Mouse (Mus musculus): ENCODE data around the gene Chga. TPM values are rescaled to one million over a fixed set of nuclear protein-coding genes. Genes with fewer than 3 reads are reported as not detected.

Gene Chga
- polyA plus RNA-seq, 1 experiment from 2014 or later, result 92.7 TPM

DNA sequence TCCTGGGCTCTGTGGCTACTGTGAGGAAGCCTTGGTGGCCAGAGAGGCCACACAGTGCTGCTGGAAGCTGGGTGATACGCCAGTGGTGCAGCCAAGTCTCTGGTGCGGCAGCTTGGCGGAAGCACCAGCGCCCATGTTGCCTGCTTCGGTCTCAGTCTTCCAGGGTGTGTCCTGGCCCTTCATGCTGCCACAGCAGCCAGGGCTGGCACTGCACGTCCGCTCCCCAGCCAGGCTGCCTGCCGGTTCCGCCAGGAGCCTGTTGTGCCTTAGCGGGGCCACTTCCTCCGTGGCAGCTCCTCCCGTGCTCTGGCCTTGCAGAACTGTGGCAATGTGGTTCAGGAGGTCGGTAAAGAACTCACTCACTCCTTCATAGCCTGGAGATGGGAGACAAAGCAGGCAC lies 15.3 kb downstream of the Chga start:
- Histone ChIP-seq H3K4me1 (ENCODE audit: control insufficient read depth, insufficient read depth, low read length) (no peaks in the 10 kb centered on the region), H3K36me3 (ENCODE audit: control insufficient read depth, insufficient read depth, low read length) (peaks cover 9% of the 10 kb centered on the region; the same call in 1 of the 2 replicates), H3K27ac (replicated peaks; ENCODE audit: low read depth, low read length) (no peak overlapping the region), H3K9me3 (ENCODE audit: control insufficient read depth, low read length) (no peaks in the 10 kb centered on the region), H3K4me2 (ENCODE audit: low read length) (no peak overlapping the region), H3K9ac (replicated peaks; ENCODE audit: low read length) (no peak overlapping the region), H3K4me3 (replicated peaks; ENCODE audit: low read depth, low read length) (no peak overlapping the region), H3K27me3 (ENCODE audit: control insufficient read depth, insufficient read depth, low read length) (no peaks in the 10 kb centered on the region)
- no peak for DNase-seq
- WGBS, result 89% methylated on average over 13 of the region's 13 CpGs
- no peak for ATAC-seq (ENCODE audit: low FRiP score, low TSS enrichment)

DNA sequence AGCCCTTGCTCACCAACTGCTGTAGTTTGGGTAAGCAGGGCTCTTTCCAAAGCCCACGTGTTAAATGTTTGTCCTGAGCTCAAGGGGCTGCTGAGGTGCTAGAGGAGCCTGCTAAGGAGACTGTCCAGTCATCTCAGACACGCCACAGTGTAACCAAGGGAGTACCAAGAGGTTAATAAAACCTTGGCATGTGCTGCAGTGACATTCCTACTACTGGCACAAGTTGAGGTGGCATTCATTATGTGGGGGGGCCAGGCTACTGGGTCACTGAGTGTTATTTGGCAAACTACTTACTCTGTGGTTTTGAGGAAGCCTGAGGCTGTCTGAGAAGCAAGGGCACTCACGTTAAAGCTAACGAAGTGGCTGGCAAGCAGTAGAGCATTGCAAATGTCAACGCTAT lies 16.0 kb downstream of the Chga start:
- Histone ChIP-seq H3K9ac (replicated peaks; ENCODE audit: low read length) (no peak overlapping the region), H3K4me3 (replicated peaks; ENCODE audit: low read depth, low read length) (no peak overlapping the region), H3K36me3 (ENCODE audit: control insufficient read depth, insufficient read depth, low read length) (peaks cover 9% of the 10 kb centered on the region; the same call in 1 of the 2 replicates), H3K9me3 (ENCODE audit: control insufficient read depth, low read length) (no peaks in the 10 kb centered on the region), H3K27ac (replicated peaks; ENCODE audit: low read depth, low read length) (no peak overlapping the region), H3K4me2 (ENCODE audit: low read length) (no peak overlapping the region), H3K4me1 (ENCODE audit: control insufficient read depth, insufficient read depth, low read length) (no peaks in the 10 kb centered on the region), H3K27me3 (ENCODE audit: control insufficient read depth, insufficient read depth, low read length) (no peaks in the 10 kb centered on the region)
- ATAC-seq (ENCODE audit: low FRiP score, low TSS enrichment) (no peak), DNase-seq (no peak)
- WGBS, result 84% methylated on average over 5 of the region's 5 CpGs

- no peaks in the 10 kb centered on the region for H3K4me1 ChIP-seq (ENCODE audit: control insufficient read depth, insufficient read depth, low read length)
- no peak overlapping the region for H3K4me2 ChIP-seq (ENCODE audit: low read length)
- ATAC-seq (ENCODE audit: low FRiP score, low TSS enrichment), result no peak
- no peak overlapping the region for H3K27ac ChIP-seq (replicated peaks; ENCODE audit: low read depth, low read length)
- H3K36me3 ChIP-seq (ENCODE audit: control insufficient read depth, insufficient read depth, low read length), result peaks cover 9% of the 10 kb centered on the region; the same call in 1 of the 2 replicates
- DNase-seq, result no peak
- no peak overlapping the region for H3K9ac ChIP-seq (replicated peaks; ENCODE audit: low read length)
- H3K4me3 ChIP-seq (replicated peaks; ENCODE audit: low read depth, low read length), result no peak overlapping the region
- no peaks in the 10 kb centered on the region for H3K27me3 ChIP-seq (ENCODE audit: control insufficient read depth, insufficient read depth, low read length)
- WGBS, result 87% methylated on average over 9 of the region's 9 CpGs
- no peaks in the 10 kb centered on the region for H3K9me3 ChIP-seq (ENCODE audit: control insufficient read depth, low read length)
These were observed 16.9 kb downstream of the Chga start for GRCm38 (mm10) chr12:102571666-102572065.

DNA sequence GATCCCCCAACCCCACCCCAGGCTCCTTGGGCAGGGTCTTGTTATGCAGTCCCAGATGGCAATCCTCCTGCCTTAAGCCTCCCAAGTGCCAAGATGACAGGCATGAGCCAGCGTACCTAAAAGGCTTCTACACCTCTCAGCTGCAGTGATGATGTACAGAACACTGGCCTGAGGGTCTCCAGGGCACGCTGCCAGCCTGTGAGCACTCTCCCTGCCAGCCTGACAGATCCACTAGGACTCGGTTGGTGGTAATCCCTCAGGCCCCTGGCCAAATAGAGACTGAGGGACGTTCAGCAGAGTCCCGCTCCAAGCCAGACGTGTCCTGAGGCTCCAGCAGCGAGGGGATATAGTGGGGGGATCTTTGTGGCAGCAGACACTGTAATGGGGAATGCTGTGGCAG lies 18.3 kb downstream of the Chga start:
- H3K4me1 ChIP-seq (ENCODE audit: control insufficient read depth, insufficient read depth, low read length), result no peaks in the 10 kb centered on the region
- DNase-seq (peak; percentile 37), ATAC-seq (ENCODE audit: low FRiP score, low TSS enrichment) (no peak)
- H3K4me3 ChIP-seq (replicated peaks; ENCODE audit: low read depth, low read length), result no peak overlapping the region
- no peak overlapping the region for H3K9ac ChIP-seq (replicated peaks; ENCODE audit: low read length)
- no peaks in the 10 kb centered on the region for H3K9me3 ChIP-seq (ENCODE audit: control insufficient read depth, low read length)
- H3K36me3 ChIP-seq (ENCODE audit: control insufficient read depth, insufficient read depth, low read length), result peaks cover 9% of the 10 kb centered on the region; the same call in 1 of the 2 replicates
- H3K27me3 ChIP-seq (ENCODE audit: control insufficient read depth, insufficient read depth, low read length), result no peaks in the 10 kb centered on the region
- WGBS, result 59% methylated on average over 7 of the region's 7 CpGs
- H3K27ac ChIP-seq (replicated peaks; ENCODE audit: low read depth, low read length), result no peak overlapping the region
- H3K4me2 ChIP-seq (ENCODE audit: low read length), result no peak overlapping the region

DNA sequence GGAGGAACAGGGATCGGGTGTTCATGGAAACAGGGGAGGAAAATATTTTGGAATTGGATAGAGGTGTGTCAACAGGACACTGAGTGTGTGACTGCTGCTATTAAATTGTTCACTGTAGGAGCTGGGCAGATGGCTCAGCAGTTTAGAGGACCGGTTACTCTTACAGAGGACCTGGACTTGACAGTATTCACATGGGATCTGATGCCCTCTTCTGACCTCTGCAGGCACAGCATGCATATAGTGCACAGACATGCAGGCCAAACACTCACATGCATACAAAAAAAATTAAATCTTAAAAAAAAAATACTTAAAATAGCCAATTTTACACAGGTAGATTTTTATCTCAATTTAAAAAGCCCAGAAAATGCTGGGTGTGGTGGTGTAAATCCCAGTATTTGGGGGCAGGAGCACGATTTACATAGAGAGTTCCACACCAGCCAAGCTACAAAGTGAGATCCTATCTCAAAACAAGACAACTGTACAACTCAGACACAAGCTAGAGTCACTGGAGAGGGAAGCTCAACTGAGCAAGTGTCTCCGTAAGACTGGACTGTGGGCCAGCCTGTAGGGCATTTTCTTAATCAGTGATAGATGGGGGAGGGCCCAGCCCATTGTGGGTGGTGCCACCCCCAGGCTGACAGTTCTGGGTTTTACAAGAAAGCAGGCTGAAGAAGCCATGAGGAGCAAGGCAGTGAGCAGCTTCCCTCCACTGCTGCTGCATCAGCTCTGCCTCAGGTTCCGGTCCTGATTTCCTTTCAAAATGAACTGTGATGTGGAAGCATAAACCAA lies 21.0 kb downstream of the Chga start:
- no peak overlapping the region for H3K27ac ChIP-seq (replicated peaks; ENCODE audit: low read depth, low read length)
- H3K9ac ChIP-seq (replicated peaks; ENCODE audit: low read length), result no peak overlapping the region
- H3K9me3 ChIP-seq (ENCODE audit: control insufficient read depth, low read length), result no peaks in the 10 kb centered on the region
- peaks cover 3% of the 10 kb centered on the region; the same call in 1 of the 2 replicates for H3K36me3 ChIP-seq (ENCODE audit: control insufficient read depth, insufficient read depth, low read length)
- no peak for ATAC-seq (ENCODE audit: low FRiP score, low TSS enrichment)
- DNase-seq, result no peak
- no peak overlapping the region for H3K4me3 ChIP-seq (replicated peaks; ENCODE audit: low read depth, low read length)
- H3K27me3 ChIP-seq (ENCODE audit: control insufficient read depth, insufficient read depth, low read length), result no peaks in the 10 kb centered on the region
- WGBS, result 83% methylated on average over 5 of the region's 5 CpGs
- no peak overlapping the region for H3K4me2 ChIP-seq (ENCODE audit: low read length)
- no peaks in the 10 kb centered on the region for H3K4me1 ChIP-seq (ENCODE audit: control insufficient read depth, insufficient read depth, low read length)

GRCm38 (mm10) chr12:102576659-102577398 lies 22.1 kb downstream of the Chga start:
- no peaks in the 10 kb centered on the region for H3K27me3 ChIP-seq (ENCODE audit: control insufficient read depth, insufficient read depth, low read length)
- no peak overlapping the region for H3K27ac ChIP-seq (replicated peaks; ENCODE audit: low read depth, low read length)
- H3K9me3 ChIP-seq (ENCODE audit: control insufficient read depth, low read length), result no peaks in the 10 kb centered on the region
- no peaks in the 10 kb centered on the region for H3K4me1 ChIP-seq (ENCODE audit: control insufficient read depth, insufficient read depth, low read length)
- no peak overlapping the region for H3K4me3 ChIP-seq (replicated peaks; ENCODE audit: low read depth, low read length)
- 91% methylated on average over 10 of the region's 10 CpGs for WGBS
- DNase-seq (no peak), ATAC-seq (ENCODE audit: low FRiP score, low TSS enrichment) (no peak)
- no peak overlapping the region for H3K4me2 ChIP-seq (ENCODE audit: low read length)
- no peak overlapping the region for H3K9ac ChIP-seq (replicated peaks; ENCODE audit: low read length)
- H3K36me3 ChIP-seq (ENCODE audit: control insufficient read depth, insufficient read depth, low read length), result peaks cover 3% of the 10 kb centered on the region; the same call in 1 of the 2 replicates

DNA sequence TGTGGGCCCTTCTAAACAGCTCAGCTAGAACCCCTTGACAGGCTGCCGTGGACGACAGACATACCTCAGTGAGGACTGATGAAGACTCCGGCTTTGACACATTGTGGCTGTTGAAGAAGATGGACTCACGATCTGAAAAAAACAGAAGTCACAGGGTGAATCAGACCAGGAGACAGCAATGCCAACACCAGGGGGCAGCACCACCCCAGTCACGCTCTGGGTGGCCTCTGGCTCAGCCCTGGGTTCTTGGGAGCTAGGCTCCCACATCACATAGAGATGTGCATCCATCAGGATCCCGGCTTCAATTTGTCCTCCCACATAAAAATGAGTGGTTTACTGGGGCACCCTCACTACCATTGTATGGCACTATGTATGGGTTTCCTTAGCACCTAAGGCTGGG lies 24.3 kb downstream of the Chga start:
- no peaks in the 10 kb centered on the region for H3K4me1 ChIP-seq (ENCODE audit: control insufficient read depth, insufficient read depth, low read length)

GRCm38 (mm10) chr12:102581579-102582196 lies 26.9 kb downstream of the Chga start:
- Histone ChIP-seq H3K9me3 (ENCODE audit: control insufficient read depth, low read length) (no peaks in the 10 kb centered on the region), H3K36me3 (ENCODE audit: control insufficient read depth, insufficient read depth, low read length) (peaks cover 3% of the 10 kb centered on the region; the same call in 1 of the 2 replicates), H3K4me1 (ENCODE audit: control insufficient read depth, insufficient read depth, low read length) (no peaks in the 10 kb centered on the region), H3K27me3 (ENCODE audit: control insufficient read depth, insufficient read depth, low read length) (no peaks in the 10 kb centered on the region), H3K4me2 (ENCODE audit: low read length) (no peak overlapping the region), H3K27ac (replicated peaks; ENCODE audit: low read depth, low read length) (no peak overlapping the region), H3K9ac (replicated peaks; ENCODE audit: low read length) (no peak overlapping the region), H3K4me3 (replicated peaks; ENCODE audit: low read depth, low read length) (no peak overlapping the region)
- ATAC-seq (ENCODE audit: low FRiP score, low TSS enrichment), result no peak
- DNase-seq, result no peak
- WGBS, result 72% methylated on average over 5 of the region's 5 CpGs

More for the DNA sequence above, 24.3 kb downstream of the Chga start:
- no peaks in the 10 kb centered on the region for H3K27me3 ChIP-seq (ENCODE audit: control insufficient read depth, insufficient read depth, low read length)
- no peak for ATAC-seq (ENCODE audit: low FRiP score, low TSS enrichment)
- 61% methylated on average over 6 of the region's 6 CpGs for WGBS
- H3K4me3 ChIP-seq (replicated peaks; ENCODE audit: low read depth, low read length), result no peak overlapping the region
- no peaks in the 10 kb centered on the region for H3K9me3 ChIP-seq (ENCODE audit: control insufficient read depth, low read length)
- DNase-seq, result peak; percentile 84
- no peaks in the 10 kb centered on the region; the same call in 1 of the 2 replicates for H3K36me3 ChIP-seq (ENCODE audit: control insufficient read depth, insufficient read depth, low read length)
- H3K27ac ChIP-seq (replicated peaks; ENCODE audit: low read depth, low read length), result no peak overlapping the region
- no peak overlapping the region for H3K9ac ChIP-seq (replicated peaks; ENCODE audit: low read length)
- H3K4me2 ChIP-seq (ENCODE audit: low read length), result no peak overlapping the region
